In the genomic region with DNA sequence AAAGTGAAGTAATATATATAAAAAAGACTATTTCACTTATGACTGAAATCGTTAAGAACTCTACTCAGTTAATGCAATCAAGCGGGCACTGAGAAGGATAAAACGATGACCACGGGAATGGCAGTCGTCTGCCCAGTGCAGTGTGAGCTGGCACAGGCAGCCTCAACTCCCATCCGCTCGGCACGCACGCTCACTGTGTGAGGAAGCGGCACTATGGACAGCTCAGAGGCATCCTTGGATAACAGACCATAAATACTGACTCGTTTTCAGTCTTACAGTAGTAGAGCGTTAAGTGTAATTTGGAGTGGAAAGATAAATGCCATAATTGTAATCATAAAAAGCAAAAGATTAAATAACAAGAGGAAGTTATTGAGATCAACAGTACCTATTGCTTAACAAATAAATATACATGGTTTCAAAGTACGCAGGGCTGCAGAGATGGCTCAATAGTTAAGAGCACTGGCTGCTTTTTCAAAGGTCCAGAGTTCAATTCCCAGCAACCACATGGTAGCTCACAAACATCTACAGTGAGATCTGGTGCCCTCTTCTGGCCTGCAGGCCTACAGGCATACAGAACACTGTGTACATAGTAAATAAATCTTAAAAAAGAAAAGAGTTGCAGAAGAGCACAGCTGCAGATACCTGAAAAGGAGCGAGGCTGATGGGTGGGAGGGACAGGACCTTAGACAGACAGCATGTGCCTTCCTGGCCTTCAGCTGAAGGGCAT, we compare ENCODE assay signal across 13 mouse cellular contexts. TPM values are rescaled to one million over a fixed set of nuclear protein-coding genes. Genes with fewer than 3 reads are reported as not detected.
DNase-seq lines count a peak whose midpoint lies in the region; ATAC-seq lines count a peak whose summit lies in the region.
"Had no signal": no experiment of that assay in that cellular context is flagged by ENCODE, and none has a peak within 500 bp of the region (broad histone marks: within the 10 kb centered on the region; RNA-seq: fewer than 3 reads in every experiment).

No protein-coding gene starts in this region.

- no peak overlapping the region for H3K4me3 ChIP-seq in kidney, embryonic 14.5 days (ENCODE audit: low read length)
- H3K4me3 ChIP-seq: hindbrain, embryonic 10.5 days; stomach, embryonic 15.5 days had no signal

- no peaks in the 10 kb centered on the region for H3K9me3 ChIP-seq in kidney, embryonic 14.5 days (ENCODE audit: control insufficient read depth, low read length)
- H3K9me3 ChIP-seq: G1E; hindbrain, embryonic 10.5 days; stomach, embryonic 15.5 days had no signal

- peaks cover 77% of the 10 kb centered on the region for H3K36me3 ChIP-seq in kidney, embryonic 14.5 days (ENCODE audit: control insufficient read depth, insufficient read depth, low read length)

- no peak overlapping the region for H3K9ac ChIP-seq in kidney, embryonic 14.5 days (ENCODE audit: low read depth, low read length)
- H3K9ac ChIP-seq: stomach, embryonic 15.5 days had no signal

- peak; percentile 36 for DNase-seq in kidney, adult 11 months
- peak; percentile 9 for DNase-seq in thymus, postnatal 25 days
- DNase-seq in thymus, postnatal 10 days (ENCODE audit: low spot score in 2 of 2): no peak
- DNase-seq in kidney, postnatal 14 days: peak; percentile 12
- peak; percentile 36 for DNase-seq in yolk sac, embryonic 10.5 days (ENCODE audit: low spot score)
- DNase-seq in left cerebral cortex, adult 11 months (ENCODE audit: low spot score): no peak
- DNase-seq in frontal cortex, postnatal 10 days (ENCODE audit: low spot score in 2 of 2): no peak
- DNase-seq: cerebellum, postnatal 14 days; layer of hippocampus, postnatal 36 days had no signal

- H3K27ac ChIP-seq in kidney, embryonic 14.5 days (ENCODE audit: low read depth, low read length): no peak overlapping the region
- H3K27ac ChIP-seq: hindbrain, embryonic 10.5 days; stomach, embryonic 15.5 days had no signal

- H3K4me2 ChIP-seq in kidney, embryonic 14.5 days (replicated peaks; ENCODE audit: low read depth, low read length): no peak overlapping the region
- H3K4me2 ChIP-seq: stomach, embryonic 15.5 days had no signal

- no peaks in the 10 kb centered on the region for H3K27me3 ChIP-seq in kidney, embryonic 14.5 days (ENCODE audit: control insufficient read depth, insufficient read depth, low read length)
- H3K27me3 ChIP-seq: stomach, embryonic 15.5 days had no signal

- 96% methylated on average over 14 of the region's 14 CpGs for WGBS in kidney, embryonic 14.5 days

- no peak for ATAC-seq in kidney, embryonic 14.5 days (ENCODE audit: low FRiP score, low TSS enrichment)

- H3K4me1 ChIP-seq in kidney, embryonic 14.5 days (ENCODE audit: control insufficient read depth, insufficient read depth, low read length): no peaks in the 10 kb centered on the region
- H3K4me1 ChIP-seq: hindbrain, embryonic 10.5 days; stomach, embryonic 15.5 days had no signal

RNA-seq across cellular contexts. Expression of a gene that starts 44.5 kb away (rescaled TPM):
- 28.6 and 40.8 TPM in 2 replicates for polyA plus RNA-seq in kidney, embryonic 14.5 days (2014; fragmentation: Nextera tagmentation; extraction: Ambion mirVana)

Comparison
In these comparisons a context has a peak if more than half of its experiments do, and no peak if none do; other contexts are left out.
1. DNase-seq: peak in kidney, adult 11 months (single experiment), thymus, postnatal 25 days (single experiment), kidney, postnatal 14 days (single experiment) and yolk sac, embryonic 10.5 days (single experiment); none in thymus, postnatal 10 days (0 of 2), left cerebral cortex, adult 11 months (single experiment) and frontal cortex, postnatal 10 days (0 of 2).